Mouse (Mus musculus): Measurements from ENCODE around the gene Il19.

- no peak for TF ChIP-seq POLR2A (IDR thresholded peaks at IDR 0.05; ENCODE audit: insufficient read depth, low read depth, low read length)
- TF ChIP-seq CTCF (IDR thresholded peaks at IDR 0.05; ENCODE audit: insufficient read depth, low read depth, low read length): no peak
Observed at GRCm38 (mm10) chr1:130918323-130918980, 21.5 kb downstream of the Il19 start.
